Mouse (Mus musculus): ENCODE data around the gene Styxl1.

The Styxl1 gene

GRCm38 (mm10) chr5:135763526-135763925 lies 14.7 kb downstream of the Styxl1 start:
- peak; percentile 82 to 83 for DNase-seq

GRCm38 (mm10) chr5:135761881-135762280 lies 16.3 kb downstream of the Styxl1 start:
- DNase-seq: no peak

DNA sequence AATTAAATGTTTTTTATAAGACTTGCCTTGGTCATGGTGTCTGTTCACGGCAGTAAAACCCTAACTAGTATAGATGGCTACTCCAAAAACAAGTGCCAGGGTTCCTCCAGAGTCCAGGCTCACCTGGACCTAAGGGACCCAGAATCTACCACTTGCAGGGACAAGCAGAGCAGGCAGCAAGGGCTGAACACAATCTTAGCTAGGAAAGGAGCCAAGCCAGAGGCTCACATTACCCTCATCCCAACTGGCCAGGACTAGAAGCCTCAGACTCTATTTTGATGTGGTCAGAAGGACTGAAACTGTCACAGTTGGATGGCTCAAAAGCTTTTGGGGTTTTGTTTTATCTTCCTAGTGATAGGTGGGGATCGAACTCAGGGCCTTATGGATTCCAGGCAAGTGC lies 26.6 kb downstream of the Styxl1 start:
- no peak for DNase-seq

DNA sequence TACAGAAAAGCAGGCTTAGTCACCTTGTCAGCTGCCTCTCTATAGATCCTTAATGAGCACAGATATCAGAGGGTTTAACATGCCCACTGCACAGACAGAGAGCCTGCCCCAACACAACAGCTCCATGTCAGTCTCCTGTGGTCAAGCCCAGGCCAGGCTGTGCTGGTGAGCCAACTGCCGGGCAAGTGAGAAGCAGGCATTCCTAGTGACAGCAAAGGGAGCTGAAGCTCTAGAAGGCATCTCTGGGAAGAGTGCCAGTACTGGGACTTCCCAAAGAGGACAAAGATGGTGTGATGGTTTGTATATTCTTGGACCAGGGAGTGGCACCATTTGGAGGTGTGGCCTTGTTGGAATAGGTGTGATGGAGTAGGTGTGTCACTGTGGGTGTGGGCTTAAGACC lies 27.1 kb downstream of the Styxl1 start:
- no peak for DNase-seq

GRCm38 (mm10) chr5:135744742-135745141 lies 33.4 kb downstream of the Styxl1 start:
- no peak for DNase-seq

GRCm38 (mm10) chr5:135743741-135744609 lies 34.2 kb downstream of the Styxl1 start, which contains the start of gene Tmem120a:
TSS of gene Tmem120a (minus strand) at chr5:135744448.
- peak; percentile 90 to 92 for DNase-seq

DNA sequence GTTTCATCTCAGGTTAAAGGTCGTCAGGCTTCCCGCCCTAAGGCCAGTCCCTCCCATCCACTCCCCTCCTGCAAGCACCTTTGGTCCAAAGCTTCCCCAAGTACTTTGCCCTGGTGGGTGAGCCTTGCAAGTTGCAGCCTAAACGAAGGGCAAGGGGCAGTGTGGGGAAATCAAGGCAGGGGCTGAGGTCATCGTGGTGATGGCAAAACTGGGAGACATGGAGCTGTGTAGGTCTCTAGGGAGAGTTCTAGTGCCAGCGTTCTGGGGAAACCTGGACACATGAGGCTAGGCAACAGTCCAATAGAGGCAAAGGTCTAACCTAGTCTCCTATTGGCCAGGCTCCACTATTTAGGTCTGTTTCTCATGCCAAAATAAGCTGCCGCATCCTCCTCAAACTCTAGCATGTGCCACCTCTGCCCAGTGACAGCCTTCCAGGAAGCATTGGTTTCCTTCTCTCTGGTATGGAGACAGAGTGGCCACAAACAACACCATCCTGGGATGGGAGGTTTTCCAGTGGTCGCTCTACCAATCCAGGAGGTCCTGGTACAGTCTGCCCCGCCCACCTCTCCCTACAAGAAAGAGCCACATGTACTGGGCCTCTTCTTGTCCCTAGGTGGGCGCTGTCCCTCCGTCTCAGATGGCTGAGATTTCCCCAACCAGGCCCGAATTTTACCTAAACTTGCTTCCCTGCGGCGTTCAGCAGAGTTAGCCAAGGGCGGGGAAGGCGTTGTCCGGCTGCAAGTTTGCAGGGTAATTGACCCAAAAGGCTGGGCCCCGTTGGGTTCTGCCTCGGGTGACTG lies 35.0 kb downstream of the Styxl1 start:
- no peak for DNase-seq

- no peak for DNase-seq
These were observed 36.0 kb downstream of the Styxl1 start for GRCm38 (mm10) chr5:135742156-135742555.

- no peak for DNase-seq
These were observed 39.9 kb downstream of the Styxl1 start for GRCm38 (mm10) chr5:135738266-135738665.

GRCm38 (mm10) chr5:135737154-135737553 lies 41.0 kb downstream of the Styxl1 start:
- DNase-seq: peak; percentile 57 to 60

DNA sequence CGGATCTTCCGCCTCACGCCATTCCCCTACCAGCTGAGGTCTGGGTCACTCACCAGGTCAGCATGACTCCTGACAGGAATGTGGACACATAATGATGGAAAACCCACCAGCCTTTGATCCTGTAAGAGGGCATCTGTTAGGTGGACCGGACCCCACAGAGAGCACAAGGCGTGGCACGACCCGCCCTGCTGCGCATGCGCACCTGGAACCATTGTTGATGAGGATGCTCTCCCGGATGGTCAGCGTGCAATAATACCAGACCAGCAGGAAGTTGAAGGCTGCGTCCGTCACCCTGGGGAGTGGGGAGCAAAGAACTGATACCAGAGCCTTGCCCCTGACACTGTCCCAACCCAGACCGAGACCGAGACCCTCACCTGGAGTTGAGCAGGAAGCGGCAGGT lies 41.6 kb downstream of the Styxl1 start:
- no peak for DNase-seq

DNA sequence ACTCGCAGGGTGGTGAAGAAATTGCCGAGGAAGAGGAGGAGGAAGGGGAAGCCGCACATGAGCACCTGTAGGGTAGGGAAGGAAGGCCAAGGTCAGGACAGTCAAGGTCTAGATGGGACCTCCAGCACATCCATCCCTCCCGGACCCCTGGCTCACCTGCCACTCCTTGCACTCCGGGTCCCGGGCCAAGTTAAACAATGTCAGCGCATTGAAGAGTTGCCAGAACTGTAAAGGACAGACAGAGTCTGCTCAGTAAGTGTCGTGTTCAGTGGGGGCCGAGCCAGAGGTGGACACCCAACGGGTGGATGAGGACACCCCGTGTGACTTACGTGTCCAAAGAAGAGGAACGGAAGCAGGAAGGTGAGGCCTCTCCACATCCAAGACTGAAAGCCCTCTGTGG lies 42.4 kb downstream of the Styxl1 start:
- no peak for DNase-seq

DNA sequence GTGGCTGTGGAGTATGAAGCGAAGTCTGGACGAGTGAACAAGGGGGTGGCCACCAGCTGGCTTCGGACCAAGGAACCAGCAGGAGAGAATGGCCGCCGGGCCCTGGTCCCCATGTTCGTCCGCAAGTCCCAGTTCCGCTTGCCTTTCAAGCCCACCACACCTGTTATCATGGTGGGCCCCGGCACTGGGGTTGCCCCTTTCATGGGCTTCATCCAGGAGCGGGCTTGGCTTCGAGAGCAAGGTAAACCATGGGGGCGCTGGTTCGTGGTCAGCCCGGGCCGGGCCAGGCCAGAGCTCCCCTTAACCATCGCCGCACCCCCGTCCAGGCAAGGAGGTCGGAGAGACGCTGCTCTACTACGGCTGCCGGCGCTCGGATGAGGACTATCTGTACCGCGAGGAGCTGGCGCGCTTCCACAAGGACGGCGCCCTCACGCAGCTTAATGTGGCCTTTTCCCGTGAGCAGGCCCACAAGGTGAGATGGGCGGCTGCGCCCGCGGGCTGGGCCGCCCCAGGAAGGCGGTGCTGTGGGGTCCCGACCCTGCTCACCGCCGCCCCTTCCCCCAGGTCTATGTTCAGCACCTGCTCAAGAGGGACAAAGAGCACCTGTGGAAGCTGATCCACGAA lies 44.0 kb downstream of the Styxl1 start:
- no peak for DNase-seq

- DNase-seq: no peak
These were observed 45.1 kb downstream of the Styxl1 start for GRCm38 (mm10) chr5:135733071-135733470.

- DNase-seq: no peak
These were observed 46.9 kb downstream of the Styxl1 start for GRCm38 (mm10) chr5:135731322-135731721.

- DNase-seq: no peak
These were observed 47.3 kb downstream of the Styxl1 start for GRCm38 (mm10) chr5:135730916-135731315.

- no peak for DNase-seq
These were observed 47.9 kb downstream of the Styxl1 start for GRCm38 (mm10) chr5:135730278-135730677.

DNA sequence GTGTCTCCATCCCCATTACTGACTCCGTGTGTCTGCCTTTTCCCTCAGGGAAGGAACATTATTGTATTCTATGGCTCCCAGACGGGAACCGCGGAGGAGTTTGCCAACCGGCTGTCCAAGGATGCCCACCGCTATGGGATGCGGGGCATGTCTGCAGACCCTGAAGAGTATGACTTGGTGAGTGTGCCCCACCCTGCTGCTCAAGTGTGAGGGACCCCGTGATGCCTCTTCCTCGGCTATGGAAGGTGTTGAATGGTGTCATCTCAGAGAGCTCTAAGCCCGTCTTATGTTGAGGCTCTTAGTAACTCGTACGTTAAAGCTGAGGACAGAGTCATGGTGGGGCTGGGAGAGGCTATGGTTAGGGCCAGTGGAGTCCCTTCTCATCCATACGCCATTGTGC lies 48.8 kb downstream of the Styxl1 start:
- no peak for DNase-seq

DNA sequence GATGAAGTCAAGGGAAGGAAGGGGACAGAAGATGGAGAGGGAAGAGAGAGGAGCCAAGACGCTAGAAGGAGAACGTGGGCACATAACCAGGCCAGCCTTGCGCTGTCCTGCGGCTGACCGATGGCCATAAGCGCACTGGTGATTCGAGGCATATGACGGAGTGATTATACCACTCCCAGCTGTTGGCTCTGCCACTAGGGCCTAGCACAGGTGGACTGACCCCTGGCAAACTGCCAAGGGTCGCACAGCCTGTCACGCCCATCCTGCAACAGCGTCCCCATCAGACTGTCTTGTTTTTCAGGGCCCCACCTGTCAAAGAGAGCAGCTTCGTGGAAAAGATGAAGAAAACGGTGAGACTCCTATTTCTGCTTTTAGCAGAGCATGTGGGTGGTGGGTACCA lies 49.8 kb downstream of the Styxl1 start:
- DNase-seq: no peak

DNA sequence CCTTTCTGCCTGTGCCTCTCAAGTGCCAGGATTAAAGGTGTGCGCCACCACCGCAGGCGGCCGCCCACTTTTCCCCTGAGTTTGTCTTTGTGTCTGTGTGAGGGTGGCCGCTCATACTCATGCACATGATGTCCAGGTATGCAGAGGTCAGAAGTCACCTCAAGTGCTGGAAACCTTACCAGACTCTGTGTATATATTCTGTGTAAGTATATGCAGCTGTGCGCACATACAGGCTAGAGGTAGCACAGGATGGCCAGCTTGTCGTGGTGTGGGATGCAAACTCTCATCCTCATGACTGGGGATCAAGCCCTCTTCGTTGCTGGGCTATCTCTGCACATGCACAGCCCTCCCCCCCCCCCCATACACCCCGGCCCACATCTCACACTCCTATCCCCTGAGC lies 50.3 kb downstream of the Styxl1 start:
- no peak for DNase-seq

DNA sequence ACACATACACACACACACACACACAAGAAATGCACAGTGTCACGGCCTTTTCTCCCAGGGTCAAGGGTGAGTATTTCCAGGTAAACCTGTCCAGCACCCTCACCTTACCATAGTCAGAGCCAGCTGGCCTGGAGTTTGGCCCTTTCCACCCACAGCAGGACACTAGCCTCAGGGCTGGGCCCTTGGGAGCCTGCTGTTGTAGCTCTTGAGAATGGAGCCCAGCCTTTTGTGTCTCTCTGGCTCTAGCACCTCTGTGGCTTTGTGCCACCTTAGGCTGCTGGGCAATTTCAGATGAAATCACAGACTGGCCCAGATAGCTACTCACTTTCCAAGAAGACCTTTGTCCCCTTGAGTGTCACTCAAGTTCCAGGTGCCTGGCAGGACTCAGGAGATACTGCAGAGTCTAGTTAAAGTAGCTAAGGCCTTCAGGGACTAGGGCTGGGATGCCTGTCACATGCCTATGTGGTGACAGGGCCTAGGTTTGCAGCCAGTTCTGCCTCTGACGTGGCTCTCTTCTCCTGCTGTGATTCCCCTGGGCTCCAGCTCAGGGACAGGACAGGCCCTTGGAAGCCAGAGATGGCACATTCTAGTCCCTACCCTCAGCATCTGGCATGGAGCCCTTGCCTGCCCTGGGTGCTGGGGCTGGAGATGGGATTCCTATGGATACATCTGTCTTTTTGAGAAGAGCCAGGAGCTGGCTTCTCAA lies 51.4 kb downstream of the Styxl1 start:
- no peak for DNase-seq

DNA sequence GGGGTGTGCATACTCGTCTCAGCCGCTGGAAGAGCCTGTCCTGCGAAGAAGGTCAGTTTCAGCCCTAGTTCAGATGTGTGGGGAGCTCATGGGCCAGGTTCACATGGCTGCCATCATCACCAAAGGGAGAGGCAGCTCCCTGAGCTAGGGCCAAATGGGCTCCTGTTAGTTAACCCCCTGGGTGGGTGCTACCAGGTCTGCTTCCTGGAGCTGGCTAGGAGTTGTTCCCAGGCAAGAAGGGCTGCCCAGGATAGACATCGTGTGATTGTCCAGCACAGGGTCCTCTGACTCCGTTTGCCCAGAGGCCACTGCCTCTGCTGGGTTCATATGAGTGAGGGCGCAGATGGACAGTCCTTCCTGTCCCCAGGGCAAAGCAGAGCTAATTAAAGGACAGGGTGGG lies 52.2 kb downstream of the Styxl1 start:
- DNase-seq: no peak

- no peak for DNase-seq
These were observed 52.8 kb downstream of the Styxl1 start for GRCm38 (mm10) chr5:135725391-135725841.

Measured in B cell, adult 2 months (primary cell).